Comparison of ENCODE assay signal across 8 mouse cellular contexts in genomic region chr5:115652681-115653575, GRCm38 (mm10). TPM values are rescaled to one million over a fixed set of nuclear protein-coding genes. Genes with fewer than 3 reads are reported as not detected.
DNase-seq lines count a peak whose midpoint lies in the region; ATAC-seq and TF ChIP-seq lines count a peak whose summit lies in the region.

No protein-coding gene starts in this region.

- peak; percentile 76; the same call in 1 of the 2 replicates for TF ChIP-seq EP300 in heart, postnatal 0 days (IDR thresholded peaks at IDR 0.05; ENCODE audit: low read depth)

- peaks cover 42% of the 10 kb centered on the region for H3K4me1 ChIP-seq in E14TG2a.4 (replicated peaks; ENCODE audit: low read depth, low read length)
- H3K4me1 ChIP-seq in forebrain, embryonic 12.5 days = peaks cover 14% of the 10 kb centered on the region
- H3K4me1 ChIP-seq in heart, postnatal 0 days (ENCODE audit: control insufficient read depth, insufficient read depth) = peaks cover 8% of the 10 kb centered on the region
- H3K4me1 ChIP-seq in liver, embryonic 16.5 days (ENCODE audit: control insufficient read depth, low read depth, low read length) = peaks cover 13% of the 10 kb centered on the region
- peaks cover 22% of the 10 kb centered on the region for H3K4me1 ChIP-seq in neural tube, embryonic 13.5 days (replicated peaks)
- H3K4me1 ChIP-seq in testis, adult 2 months (ENCODE audit: control insufficient read depth, insufficient read depth, low read length) = peaks cover 7% of the 10 kb centered on the region

- no peaks in the 10 kb centered on the region for H3K9me3 ChIP-seq in E14TG2a.4 (ENCODE audit: low read length)
- no peaks in the 10 kb centered on the region for H3K9me3 ChIP-seq in forebrain, embryonic 12.5 days
- H3K9me3 ChIP-seq in heart, postnatal 0 days (replicated peaks; ENCODE audit: control insufficient read depth, low read length) = no peaks in the 10 kb centered on the region
- no peaks in the 10 kb centered on the region for H3K9me3 ChIP-seq in liver, embryonic 16.5 days (replicated peaks; ENCODE audit: control insufficient read depth, low read length)
- no peaks in the 10 kb centered on the region for H3K9me3 ChIP-seq in neural tube, embryonic 13.5 days

- peak overlapping the region; percentile 58 for H3K9ac ChIP-seq in forebrain, embryonic 12.5 days
- H3K9ac ChIP-seq in heart, postnatal 0 days (replicated peaks; ENCODE audit: low read depth, low read length) = peak overlapping the region; percentile 72
- peak overlapping the region; percentile 62 for H3K9ac ChIP-seq in liver, embryonic 16.5 days (ENCODE audit: low read depth, low read length)
- peak overlapping the region; percentile 77 for H3K9ac ChIP-seq in neural tube, embryonic 13.5 days

- H3K27ac ChIP-seq in forebrain, embryonic 12.5 days = peak overlapping the region; percentile 80
- peak overlapping the region; percentile 85 for H3K27ac ChIP-seq in heart, postnatal 0 days (ENCODE audit: low read depth)
- H3K27ac ChIP-seq in liver, embryonic 16.5 days (ENCODE audit: low read length) = peak overlapping the region; percentile 73
- peak overlapping the region; percentile 85 for H3K27ac ChIP-seq in neural tube, embryonic 13.5 days (replicated peaks)
- peak overlapping the region; percentile 62 for H3K27ac ChIP-seq in testis, adult 2 months (ENCODE audit: control insufficient read depth, insufficient read depth, low read depth, low read length)

- peak; percentile 93 for TF ChIP-seq POLR2A in testis, adult 2 months (IDR thresholded peaks at IDR 0.05; ENCODE audit: control insufficient read depth, low read depth, low read length)

- H3K4me3 ChIP-seq in E14TG2a.4 (replicated peaks; ENCODE audit: low read length) = peak overlapping the region; percentile 72
- peak overlapping the region; percentile 43 for H3K4me3 ChIP-seq in forebrain, embryonic 12.5 days (replicated peaks)
- H3K4me3 ChIP-seq in heart, postnatal 0 days (ENCODE audit: low read depth, low read length) = peak overlapping the region; percentile 52
- H3K4me3 ChIP-seq in liver, embryonic 16.5 days (ENCODE audit: low read depth, low read length) = peak overlapping the region; percentile 56
- peak overlapping the region; percentile 44 for H3K4me3 ChIP-seq in neural tube, embryonic 13.5 days
- H3K4me3 ChIP-seq in testis, adult 2 months (ENCODE audit: control insufficient read depth, low read depth, low read length) = peak overlapping the region; percentile 78

- peak; percentile 98 for DNase-seq in c-Kit-positive CD71-positive TER-119-positive erythroid progenitor cells, embryonic 14.5 days (ENCODE audit: low spot score)
- DNase-seq in heart, postnatal 0 days (ENCODE audit: low spot score) = peak; percentile 100
- DNase-seq in kidney, postnatal 4 days = peak; percentile 100

- TF ChIP-seq CTCF in E14TG2a.4 (conservative IDR thresholded peaks at IDR 0.05; ENCODE audit: low read length) = peak; percentile 92
- TF ChIP-seq CTCF in heart, postnatal 0 days (IDR thresholded peaks at IDR 0.05; ENCODE audit: low read depth) = peak; percentile 97
- peak; percentile 81 for TF ChIP-seq CTCF in testis, adult 2 months (IDR thresholded peaks at IDR 0.05; ENCODE audit: control insufficient read depth, insufficient read depth, insufficient replicate concordance, low read depth, low read length)

- H3K27me3 ChIP-seq in E14TG2a.4 (ENCODE audit: insufficient read depth, low read length) = no peaks in the 10 kb centered on the region
- 0 out of 2 replicates have a peak, but pooled peaks cover 3% of the 10 kb centered on the region for H3K27me3 ChIP-seq in forebrain, embryonic 12.5 days
- no peaks in the 10 kb centered on the region for H3K27me3 ChIP-seq in heart, postnatal 0 days (ENCODE audit: control insufficient read depth, insufficient read depth, low read length)
- no peaks in the 10 kb centered on the region for H3K27me3 ChIP-seq in liver, embryonic 16.5 days (ENCODE audit: control insufficient read depth, insufficient read depth, low read depth, low read length)
- no peaks in the 10 kb centered on the region for H3K27me3 ChIP-seq in neural tube, embryonic 13.5 days
- H3K27me3 ChIP-seq in testis, adult 2 months (ENCODE audit: control insufficient read depth, insufficient read depth, low read length) = no peaks in the 10 kb centered on the region

- peak; percentile 100 for ATAC-seq in forebrain, embryonic 12.5 days (ENCODE audit: low FRiP score)
- peak; percentile 99 for ATAC-seq in heart, postnatal 0 days (ENCODE audit: insufficient read depth, low read depth)
- ATAC-seq in liver, embryonic 16.5 days (ENCODE audit: low read depth) = peak; percentile 100
- peak; percentile 100 for ATAC-seq in neural tube, embryonic 13.5 days (ENCODE audit: low read depth)

- H3K36me3 ChIP-seq in E14TG2a.4 (ENCODE audit: insufficient read depth, low read length) = peaks cover 54% of the 10 kb centered on the region
- peaks cover 11% of the 10 kb centered on the region; the same call in 1 of the 2 replicates for H3K36me3 ChIP-seq in forebrain, embryonic 12.5 days (replicated peaks)
- H3K36me3 ChIP-seq in heart, postnatal 0 days (replicated peaks; ENCODE audit: control insufficient read depth, insufficient read depth, low read length) = no peaks in the 10 kb centered on the region
- H3K36me3 ChIP-seq in liver, embryonic 16.5 days (ENCODE audit: control insufficient read depth, insufficient read depth) = no peaks in the 10 kb centered on the region
- peaks cover 29% of the 10 kb centered on the region for H3K36me3 ChIP-seq in neural tube, embryonic 13.5 days
- no peaks in the 10 kb centered on the region for H3K36me3 ChIP-seq in testis, adult 2 months (ENCODE audit: control insufficient read depth, insufficient read depth, low read length)

- peak overlapping the region; percentile 72 for H3K4me2 ChIP-seq in forebrain, embryonic 12.5 days
- peak overlapping the region; percentile 73 for H3K4me2 ChIP-seq in heart, postnatal 0 days (ENCODE audit: low read depth, low read length)
- peak overlapping the region; percentile 82 for H3K4me2 ChIP-seq in liver, embryonic 16.5 days (ENCODE audit: low read depth, low read length)
- H3K4me2 ChIP-seq in neural tube, embryonic 13.5 days = peak overlapping the region; percentile 71

- WGBS in forebrain, embryonic 12.5 days = 3% methylated on average over 35 of the region's 35 CpGs
- 3% methylated on average over 35 of the region's 35 CpGs for WGBS in heart, postnatal 0 days
- 4% methylated on average over 35 of the region's 35 CpGs for WGBS in liver, embryonic 16.5 days (ENCODE audit: insufficient replicate concordance)
- 4% methylated on average over 35 of the region's 35 CpGs for WGBS in neural tube, embryonic 13.5 days

RNA-seq across cellular contexts. Expression of gene Rab35, which starts 21.2 kb away (rescaled TPM):
- polyA plus RNA-seq in forebrain, embryonic 12.5 days (2016; fragmentation: Nextera tagmentation; extraction: Ambion mirVana) = 16.1 and 16.7 TPM in 2 replicates
- total RNA-seq in heart, postnatal 0 days (2014; rRNA removed; ENCODE audit: low replicate concordance) = 37.4 and 43.6 TPM in 2 replicates
- polyA plus RNA-seq in heart, postnatal 0 days (2015; fragmentation: Nextera tagmentation; extraction: Ambion mirVana) = 13.4 and 14.1 TPM in 2 replicates
- polyA plus RNA-seq in liver, embryonic 16.5 days (2015; fragmentation: Nextera tagmentation; extraction: Ambion mirVana) = 3.2 and 4.1 TPM in 2 replicates
- polyA plus RNA-seq in neural tube, embryonic 13.5 days (2015; fragmentation: Nextera tagmentation; extraction: Ambion mirVana) = 17.1 and 18.5 TPM in 2 replicates
- polyA plus RNA-seq in testis, adult 2 months (2012; rRNA removed) = 14.9 and 15.4 TPM in 2 replicates

Comparison
In these comparisons a context has a peak if more than half of its experiments do, and no peak if none do; other contexts are left out.
1. Peak in every context shown above with its lines: DNase-seq, ATAC-seq, H3K4me3 ChIP-seq and H3K27ac ChIP-seq.